8 mouse cellular contexts compared by ENCODE assay signal in the genomic region with DNA sequence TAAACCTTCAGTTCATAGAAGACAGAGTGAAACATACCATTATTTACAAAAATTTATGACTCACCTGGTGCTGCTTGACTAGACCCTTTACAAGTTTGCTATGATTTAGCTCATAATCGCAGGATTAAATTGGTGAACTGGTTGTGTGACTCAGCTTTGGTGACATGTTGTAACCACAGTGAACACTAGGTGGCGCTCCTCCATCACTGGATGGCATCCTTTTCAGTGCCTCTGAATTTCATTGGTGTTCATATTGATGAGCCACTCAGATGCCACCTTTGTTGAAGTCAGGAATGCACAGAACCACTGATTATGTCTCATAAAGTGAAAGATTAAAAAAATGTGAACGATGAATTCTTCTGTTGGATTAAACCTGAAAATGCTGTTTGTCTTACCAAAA. TPM values are rescaled to one million over a fixed set of nuclear protein-coding genes. Genes with fewer than 3 reads are reported as not detected.
A peak's percentile ranks its signal among the peaks of the same experiment; 100 is the strongest.
DNase-seq lines count a peak whose midpoint lies in the region; ATAC-seq lines count a peak whose summit lies in the region.

No protein-coding gene starts in this region.

- no peak overlapping the region for H3K4me2 ChIP-seq in forebrain, embryonic 15.5 days (replicated peaks)
- H3K4me2 ChIP-seq in liver, embryonic 13.5 days: no peak overlapping the region
- H3K4me2 ChIP-seq in neural tube, embryonic 13.5 days: no peak overlapping the region

- no peaks in the 10 kb centered on the region; the same call in 1 of the 2 replicates for H3K4me1 ChIP-seq in forebrain, embryonic 15.5 days
- H3K4me1 ChIP-seq in liver, embryonic 13.5 days (replicated peaks): peaks cover 26% of the 10 kb centered on the region
- 0 out of 2 replicates have a peak, but pooled peaks cover 13% of the 10 kb centered on the region for H3K4me1 ChIP-seq in neural tube, embryonic 13.5 days (replicated peaks)

- no peak overlapping the region for H3K27ac ChIP-seq in forebrain, embryonic 15.5 days (replicated peaks)
- H3K27ac ChIP-seq in liver, embryonic 13.5 days: no peak overlapping the region
- H3K27ac ChIP-seq in neural tube, embryonic 13.5 days (replicated peaks): no peak overlapping the region

- H3K9ac ChIP-seq in forebrain, embryonic 15.5 days (replicated peaks): no peak overlapping the region
- H3K9ac ChIP-seq in liver, embryonic 13.5 days: no peak overlapping the region
- H3K9ac ChIP-seq in neural tube, embryonic 13.5 days: no peak overlapping the region

- no peaks in the 10 kb centered on the region for H3K27me3 ChIP-seq in forebrain, embryonic 15.5 days
- no peaks in the 10 kb centered on the region for H3K27me3 ChIP-seq in liver, embryonic 13.5 days
- no peaks in the 10 kb centered on the region for H3K27me3 ChIP-seq in neural tube, embryonic 13.5 days

- no peak overlapping the region for H3K4me3 ChIP-seq in forebrain, embryonic 15.5 days
- no peak overlapping the region for H3K4me3 ChIP-seq in liver, embryonic 13.5 days (replicated peaks)
- no peak overlapping the region for H3K4me3 ChIP-seq in neural tube, embryonic 13.5 days

- DNase-seq in urinary bladder, adult 18-20 months (ENCODE audit: low spot score in 2 of 2): peak; percentile 41 to 48
- DNase-seq in urinary bladder, postnatal 10 days (ENCODE audit: low spot score): no peak
- DNase-seq in cerebellum, adult 11 months: peak; percentile 58
- peak; percentile 49 for DNase-seq in hindlimb bud, embryonic 11.5 days (ENCODE audit: extremely low spot score, low read depth, low spot score)
- peak; percentile 58 for DNase-seq in liver, embryonic 13.5 days
- DNase-seq in thymus, postnatal 0 days (ENCODE audit: low spot score): peak; percentile 71

- no peaks in the 10 kb centered on the region for H3K9me3 ChIP-seq in forebrain, embryonic 15.5 days
- H3K9me3 ChIP-seq in liver, embryonic 13.5 days (replicated peaks): no peaks in the 10 kb centered on the region
- no peaks in the 10 kb centered on the region for H3K9me3 ChIP-seq in neural tube, embryonic 13.5 days

- ATAC-seq in forebrain, embryonic 15.5 days (replicated peaks): peak; percentile 75
- ATAC-seq in liver, embryonic 13.5 days (ENCODE audit: low read depth): no peak
- peak; percentile 71 for ATAC-seq in neural tube, embryonic 13.5 days (ENCODE audit: low read depth)

- 29% methylated on average over 3 of the region's 3 CpGs for WGBS in forebrain, embryonic 15.5 days
- 27% methylated on average over 3 of the region's 3 CpGs for WGBS in liver, embryonic 13.5 days (ENCODE audit: insufficient replicate concordance)
- 39% methylated on average over 3 of the region's 3 CpGs for WGBS in neural tube, embryonic 13.5 days

- peaks cover 4% of the 10 kb centered on the region; the same call in 1 of the 2 replicates for H3K36me3 ChIP-seq in forebrain, embryonic 15.5 days
- no peaks in the 10 kb centered on the region; the same call in 1 of the 2 replicates for H3K36me3 ChIP-seq in liver, embryonic 13.5 days
- peaks cover 24% of the 10 kb centered on the region for H3K36me3 ChIP-seq in neural tube, embryonic 13.5 days

RNA-seq across cellular contexts. Expression of a gene that starts 9.4 kb away (rescaled TPM):
- polyA plus RNA-seq in forebrain, embryonic 15.5 days (2015; fragmentation: Nextera tagmentation; extraction: Ambion mirVana): 29.1 and 32.0 TPM in 2 replicates
- polyA plus RNA-seq in liver, embryonic 13.5 days (2015; fragmentation: Nextera tagmentation; extraction: Ambion mirVana): 12.1 and 14.2 TPM in 2 replicates
- polyA plus RNA-seq in neural tube, embryonic 13.5 days (2015; fragmentation: Nextera tagmentation; extraction: Ambion mirVana): 29.6 and 31.9 TPM in 2 replicates
- polyA plus RNA-seq in thymus, postnatal 0 days (2015; fragmentation: Nextera tagmentation; extraction: Ambion mirVana): 23.6 and 24.0 TPM in 2 replicates

RNA-seq across cellular contexts. Expression of a gene that starts 12.8 kb away (rescaled TPM):
- 41.6 and 42.4 TPM in 2 replicates for polyA plus RNA-seq in forebrain, embryonic 15.5 days (2015; fragmentation: Nextera tagmentation; extraction: Ambion mirVana)
- polyA plus RNA-seq in liver, embryonic 13.5 days (2015; fragmentation: Nextera tagmentation; extraction: Ambion mirVana): 14.1 and 15.4 TPM in 2 replicates
- 31.0 and 33.1 TPM in 2 replicates for polyA plus RNA-seq in neural tube, embryonic 13.5 days (2015; fragmentation: Nextera tagmentation; extraction: Ambion mirVana)
- 27.3 and 30.3 TPM in 2 replicates for polyA plus RNA-seq in thymus, postnatal 0 days (2015; fragmentation: Nextera tagmentation; extraction: Ambion mirVana)

RNA-seq across cellular contexts. Expression of a gene that starts 41.3 kb away (rescaled TPM):
- 21.7 and 22.3 TPM in 2 replicates for polyA plus RNA-seq in forebrain, embryonic 15.5 days (2015; fragmentation: Nextera tagmentation; extraction: Ambion mirVana)
- 4.5 and 4.7 TPM in 2 replicates for polyA plus RNA-seq in liver, embryonic 13.5 days (2015; fragmentation: Nextera tagmentation; extraction: Ambion mirVana)
- 19.8 and 22.4 TPM in 2 replicates for polyA plus RNA-seq in neural tube, embryonic 13.5 days (2015; fragmentation: Nextera tagmentation; extraction: Ambion mirVana)
- 11.4 and 11.5 TPM in 2 replicates for polyA plus RNA-seq in thymus, postnatal 0 days (2015; fragmentation: Nextera tagmentation; extraction: Ambion mirVana)
